Mouse (Mus musculus): Measurements from ENCODE around the gene Hist1h2ad.
"Not testable (repeated sequence)": the region's sequence is repeated elsewhere in the genome, so short reads cannot be mapped to it uniquely, and the experiment has no call there.

Gene Hist1h2ad

GRCm38 (mm10) chr13:23573898-23574524 lies at the start of gene Hist1h2ad, which contains the start of gene Hist1h2bf:
TSS of gene Hist1h2ad (plus strand) at chr13:23574381.
TSS of gene Hist1h2bf (minus strand) at chr13:23574196.
- CTCF ChIA-PET, result not testable (repeated sequence)

GRCm38 (mm10) chr13:23524654-23525053 lies 49.5 kb upstream of the Hist1h2ad start:
- ChIA-PET CTCF (interaction anchor here (0.5 to 3.3 kb wide), 23 partner anchors 19 to 1609 kb away, joined by 3 to 37 read pairs (median 5); partner anchors contain the start of gene Abt1 (in 2 of the 4)), POLR2A (interaction anchor here (0.6 to 24.7 kb wide), 28 partner anchors 9 to 215 kb away, joined by 3 to 692 read pairs (median 4); partner anchors contain the start of genes Abt1 (in 2 of the 4), Hist1h1d (in 2 of the 4), Hist1h2af (in 2 of the 4) and Hist1h2bg (in 2 of the 4))

More at GRCm38 (mm10) chr13:23573898-23574524, at the start of gene Hist1h2ad, which contains the start of gene Hist1h2bf:
- POLR2A ChIA-PET, result interaction anchor here (0.7 to 22.3 kb wide), 38 partner anchors 10 to 1539 kb away, joined by 3 to 794 read pairs (median 36); partner anchors contain the start of genes Hist1h4f (in 4 of the 4), Hist1h1d (in 3 of the 4), Hist1h2ac (in 3 of the 4) and Hist1h2bc (in 3 of the 4)

GRCm38 (mm10) chr13:23525901-23526300 lies 48.3 kb upstream of the Hist1h2ad start:
- POLR2A ChIA-PET, result interaction anchor here in 3 of 4 experiments (0.6 to 24.7 kb wide), 20 partner anchors 8 to 158 kb away, joined by 3 to 692 read pairs (median 9); partner anchors contain the start of genes Abt1 (in 2 of the 3), Hist1h1d (in 2 of the 3), Hist1h4f (in 2 of the 3) and Hist1h2ac (in 1 of the 3)
- CTCF ChIA-PET, result interaction anchor here in 3 of 4 experiments (0.6 to 3.3 kb wide), 7 partner anchors 84 to 1641 kb away, joined by 3 to 37 read pairs (median 3); partner anchors contain the start of gene Abt1 (in 1 of the 3)

GRCm38 (mm10) chr13:23526312-23526711 lies 47.9 kb upstream of the Hist1h2ad start:
- ChIA-PET POLR2A (interaction anchor here in 3 of 4 experiments (0.8 to 24.7 kb wide), 20 partner anchors 8 to 158 kb away, joined by 3 to 692 read pairs (median 8); partner anchors contain the start of genes Hist1h1d (in 2 of the 3), Hist1h4f (in 2 of the 3), Abt1 (in 1 of the 3) and Hist1h2ac (in 1 of the 3)), CTCF (interaction anchor here in 2 of 4 experiments (1.1 to 3.3 kb wide), 4 partner anchors 84 to 125 kb away, joined by 3 to 37 read pairs (median 6); no protein-coding TSS in a partner anchor)

GRCm38 (mm10) chr13:23529005-23529404 lies 45.2 kb upstream of the Hist1h2ad start:
- CTCF ChIA-PET, result interaction anchor here in 2 of 4 experiments (0.6 to 2.4 kb wide), 3 partner anchors 69 to 128 kb away, joined by 4 to 11 read pairs (median 6); no protein-coding TSS in a partner anchor

GRCm38 (mm10) chr13:23529480-23530165 lies 44.6 kb upstream of the Hist1h2ad start:
- ChIA-PET POLR2A (interaction anchor here (0.5 to 24.7 kb wide), 77 partner anchors 12 to 1611 kb away, joined by 3 to 692 read pairs (median 9); partner anchors contain the start of genes Hist1h4f (in 3 of the 4), Abt1 (in 2 of the 4), Hist1h1d (in 2 of the 4) and Hist1h2ac (in 2 of the 4)), CTCF (interaction anchor here in 2 of 4 experiments (0.6 to 2.4 kb wide), 2 partner anchors 69 to 128 kb away, joined by 6 to 11 read pairs; no protein-coding TSS in a partner anchor)

More at GRCm38 (mm10) chr13:23529005-23529404, 45.2 kb upstream of the Hist1h2ad start:
- POLR2A ChIA-PET, result interaction anchor here (0.5 to 24.7 kb wide), 42 partner anchors 12 to 1610 kb away, joined by 3 to 692 read pairs (median 9); partner anchors contain the start of genes Abt1 (in 2 of the 4), Hist1h1d (in 2 of the 4), Hist1h2ae (in 2 of the 4) and Hist1h2bg (in 2 of the 4)

- POLR2A ChIA-PET, result interaction anchor here (0.5 to 24.7 kb wide), 158 partner anchors 8 to 1813 kb away, joined by 3 to 692 read pairs (median 5); partner anchors contain the start of genes Hist1h4d (in 4 of the 4), Hist1h2ac (in 3 of the 4), Hist1h2ae (in 3 of the 4) and Hist1h2ag (in 3 of the 4)
- CTCF ChIA-PET, result interaction anchor here in 1 of 4 experiments (2.4 kb wide), 1 partner anchor 129 kb away, joined by 11 read pairs; no protein-coding TSS in a partner anchor
These were observed 43.8 kb upstream of the Hist1h2ad start for GRCm38 (mm10) chr13:23530181-23530900.

GRCm38 (mm10) chr13:23530901-23531875 lies 43.0 kb upstream of the Hist1h2ad start, which contains the start of gene Hist1h4h:
TSS of gene Hist1h4h (plus strand) at chr13:23531050.
- CTCF ChIA-PET, result interaction anchor here in 1 of 4 experiments (2.4 kb wide), 1 partner anchor 130 kb away, joined by 11 read pairs; no protein-coding TSS in a partner anchor
- POLR2A ChIA-PET, result interaction anchor here (0.5 to 24.7 kb wide), 164 partner anchors 8 to 1814 kb away, joined by 3 to 692 read pairs (median 5); partner anchors contain the start of genes Hist1h4d (in 4 of the 4), Hist1h2ac (in 3 of the 4), Hist1h2ae (in 3 of the 4) and Hist1h2ag (in 3 of the 4)

GRCm38 (mm10) chr13:23532262-23533075 lies 41.7 kb upstream of the Hist1h2ad start:
- CTCF ChIA-PET, result no interaction called here
- POLR2A ChIA-PET, result interaction anchor here (0.7 to 24.7 kb wide), 55 partner anchors 9 to 234 kb away, joined by 3 to 692 read pairs (median 16); partner anchors contain the start of genes Hist1h4f (in 4 of the 4), Hist1h2ad (in 3 of the 4), Hist1h2ae (in 3 of the 4) and Hist1h2bf (in 3 of the 4)

GRCm38 (mm10) chr13:23533560-23534367 lies 40.4 kb upstream of the Hist1h2ad start, which contains the start of gene Hist1h2af:
TSS of gene Hist1h2af (plus strand) at chr13:23533906.
- CTCF ChIA-PET, result interaction anchor here in 2 of 4 experiments (0.6 to 1.1 kb wide), 3 partner anchors 9 to 132 kb away, joined by 3 read pairs; partner anchors contain the start of genes Hist1h2ae (in 1 of the 2), Hist1h2bg (in 1 of the 2) and Hist1h2bh (in 1 of the 2)

GRCm38 (mm10) chr13:23534368-23535131 lies 39.6 kb upstream of the Hist1h2ad start:
- POLR2A ChIA-PET, result interaction anchor here (0.5 to 24.7 kb wide), 102 partner anchors 7 to 1824 kb away, joined by 3 to 692 read pairs (median 6); partner anchors contain the start of genes Hist1h4f (in 4 of the 4), Hist1h1a (in 3 of the 4), Hist1h2ac (in 3 of the 4) and Hist1h2ae (in 3 of the 4)
- CTCF ChIA-PET, result interaction anchor here in 2 of 4 experiments (0.6 to 0.7 kb wide), 2 partner anchors 37 to 133 kb away, joined by 3 read pairs; partner anchors contain the start of genes Hist1h2ae (in 1 of the 2) and Hist1h2bg (in 1 of the 2)

More at GRCm38 (mm10) chr13:23533560-23534367, 40.4 kb upstream of the Hist1h2ad start, which contains the start of gene Hist1h2af:
- POLR2A ChIA-PET, result interaction anchor here (0.5 to 24.7 kb wide), 129 partner anchors 8 to 1823 kb away, joined by 3 to 692 read pairs (median 6); partner anchors contain the start of genes Hist1h4d (in 4 of the 4), Hist1h4f (in 4 of the 4), Hist1h1a (in 3 of the 4) and Hist1h1d (in 3 of the 4)

Measured in embryonic stem cell, embryonic (primary cell).